Mouse (Mus musculus) testis, adult 2 months (tissue): Measurements from ENCODE around the gene Spc24. TPM values are rescaled to one million over a fixed set of nuclear protein-coding genes. Genes with fewer than 3 reads are reported as not detected.
"Not testable (repeated sequence)": the region's sequence is repeated elsewhere in the genome, so short reads cannot be mapped to it uniquely, and the experiment has no call there.

Experiments used
- H3K27ac ChIP-seq: fragments of 200-500 bp; 2 replicates; pipeline ENCODE4 v1.5.1; 2012; ENCODE audit warnings: low read depth, low read length; ENCODE audit not compliant: control insufficient read depth, insufficient read depth
- H3K27me3 ChIP-seq: fragments of 200-500 bp; 2 replicates; pipeline ENCODE4 v1.6.1; 2012; ENCODE audit warnings: mild to moderate bottlenecking, low read length, moderate library complexity; ENCODE audit not compliant: control insufficient read depth, insufficient read depth
- H3K36me3 ChIP-seq: fragments of 200-500 bp; 2 replicates; pipeline ENCODE4 v1.6.1; 2012; ENCODE audit warnings: mild to moderate bottlenecking, low read length; ENCODE audit not compliant: control insufficient read depth, insufficient read depth
- H3K4me1 ChIP-seq: fragments of 200-500 bp; 2 replicates; pipeline ENCODE4 v1.6.1; 2012; ENCODE audit warnings: low read length; ENCODE audit not compliant: control insufficient read depth, insufficient read depth
- H3K4me3 ChIP-seq: fragments of 200-500 bp; 2 replicates; pipeline ENCODE4 v1.5.1; 2012; ENCODE audit warnings: low read depth, mild to moderate bottlenecking, low read length, moderate library complexity, mixed read lengths; ENCODE audit not compliant: control insufficient read depth
- CTCF ChIP-seq: fragments of 200-500 bp; IDR thresholded peaks from 2 replicates; pipeline ENCODE4 v1.5.1; 2012; ENCODE audit warnings: low read depth, mild to moderate bottlenecking, inconsistent platforms, low read length, moderate library complexity; ENCODE audit not compliant: control insufficient read depth, insufficient read depth, insufficient replicate concordance
- POLR2A ChIP-seq: fragments of 200-500 bp; IDR thresholded peaks from 2 replicates; pipeline ENCODE4 v1.6.1; 2012; ENCODE audit warnings: low read depth, mild to moderate bottlenecking, inconsistent platforms, low read length, moderate library complexity; ENCODE audit not compliant: control insufficient read depth
- polyA plus RNA-seq: library from polyadenylated mRNA; depleted of rRNA; stranded (reverse); fragments of >200 nt; gene quantifications from 2 replicates; pipeline ENCODE4 v1.2.3, GENCODE M21; 2012

Spc24 gene
- polyA plus RNA-seq, 1 experiment, result 16.5 TPM

- TF ChIP-seq CTCF (no peak), POLR2A (no peak)
- no peaks in the 10 kb centered on the region for H3K36me3 ChIP-seq
- H3K27ac ChIP-seq, result no peak overlapping the region
- H3K27me3 ChIP-seq, result no peaks in the 10 kb centered on the region
- no peak overlapping the region for H3K4me3 ChIP-seq
- H3K4me1 ChIP-seq, result peaks cover 3% of the 10 kb centered on the region; the same call in 1 of the 2 replicates
These were observed 21.8 kb upstream of the Spc24 start for GRCm38 (mm10) chr9:21781657-21782468.

GRCm38 (mm10) chr9:21777726-21778125 is 17.6 kb upstream of the Spc24 start:
- Histone ChIP-seq H3K36me3 (no peaks in the 10 kb centered on the region), H3K27ac (no peak overlapping the region), H3K4me1 (no peaks in the 10 kb centered on the region), H3K4me3 (no peak overlapping the region), H3K27me3 (no peaks in the 10 kb centered on the region)
- TF ChIP-seq CTCF (no peak), POLR2A (no peak)

GRCm38 (mm10) chr9:21774353-21774752 is 14.2 kb upstream of the Spc24 start:
- no peak overlapping the region for H3K27ac ChIP-seq
- no peaks in the 10 kb centered on the region for H3K36me3 ChIP-seq
- no peaks in the 10 kb centered on the region for H3K27me3 ChIP-seq
- no peak overlapping the region for H3K4me3 ChIP-seq
- peaks cover 2% of the 10 kb centered on the region for H3K4me1 ChIP-seq
- TF ChIP-seq CTCF (no peak), POLR2A (no peak)

- not testable (repeated sequence) for H3K4me1 ChIP-seq, H3K27ac ChIP-seq, H3K27me3 ChIP-seq, H3K36me3 ChIP-seq, H3K4me3 ChIP-seq
These were observed 13.3 kb upstream of the Spc24 start for GRCm38 (mm10) chr9:21773396-21773795.

- H3K36me3 ChIP-seq, result no peaks in the 10 kb centered on the region
- no peak overlapping the region for H3K4me3 ChIP-seq
- peaks cover 12% of the 10 kb centered on the region for H3K4me1 ChIP-seq
- no peak for TF ChIP-seq POLR2A
- no peak for TF ChIP-seq CTCF
- H3K27ac ChIP-seq, result peak overlapping the region; percentile 39
- H3K27me3 ChIP-seq, result no peaks in the 10 kb centered on the region
These were observed 9.6 kb upstream of the Spc24 start for GRCm38 (mm10) chr9:21769558-21770183.

GRCm38 (mm10) chr9:21768511-21769411 is 8.7 kb upstream of the Spc24 start:
- no peak overlapping the region for H3K4me3 ChIP-seq

GRCm38 (mm10) chr9:21767896-21768295 is 7.8 kb upstream of the Spc24 start:
- Histone ChIP-seq H3K27me3 (no peaks in the 10 kb centered on the region), H3K27ac (peak overlapping the region; percentile 74), H3K4me3 (no peak overlapping the region), H3K36me3 (no peaks in the 10 kb centered on the region), H3K4me1 (peaks cover 12% of the 10 kb centered on the region)
- TF ChIP-seq POLR2A, result no peak
- TF ChIP-seq CTCF, result no peak

More at GRCm38 (mm10) chr9:21768511-21769411, 8.7 kb upstream of the Spc24 start:
- TF ChIP-seq POLR2A (no peak), CTCF (no peak)
- H3K27me3 ChIP-seq, result no peaks in the 10 kb centered on the region
- no peaks in the 10 kb centered on the region for H3K36me3 ChIP-seq
- peak overlapping the region; percentile 74 for H3K27ac ChIP-seq
- peaks cover 12% of the 10 kb centered on the region for H3K4me1 ChIP-seq
